ENCODE assay signal across 8 mouse cellular contexts in genomic region chr2:49312629-49313447, GRCm38 (mm10).
A peak's percentile ranks its signal among the peaks of the same experiment; 100 is the strongest.
DNase-seq lines count a peak whose midpoint lies in the region; ATAC-seq and TF ChIP-seq lines count a peak whose summit lies in the region.

No protein-coding gene starts in this region.

- TF ChIP-seq POLR2A in lung, adult 2 months (IDR thresholded peaks at IDR 0.05; ENCODE audit: borderline replicate concordance, extremely low read depth, low read depth, low read length): no peak

- peak; percentile 75 for DNase-seq in ES-CJ7 (ENCODE audit: low read depth, low spot score)
- DNase-seq in cerebellum, adult 11-12 months: peak; percentile 78
- DNase-seq in heart, postnatal 25 days (ENCODE audit: low spot score): peak; percentile 49
- peak; percentile 75 to 95 for DNase-seq in layer of hippocampus, adult 18-20 months (ENCODE audit: low spot score in 2 of 2)
- DNase-seq in lung, adult 2 months: peak; percentile 85
- peak; percentile 59 to 63 for DNase-seq in thymus, adult 18-20 months

- peak overlapping the region; percentile 42; the same call in 1 of the 2 replicates for H3K9ac ChIP-seq in forebrain, embryonic 15.5 days (replicated peaks)

- no peak overlapping the region for H3K27ac ChIP-seq in forebrain, embryonic 15.5 days (replicated peaks)

- H3K4me1 ChIP-seq in forebrain, embryonic 15.5 days: peaks cover 6% of the 10 kb centered on the region
- 0 out of 2 replicates have a peak, but pooled peaks cover 6% of the 10 kb centered on the region for H3K4me1 ChIP-seq in lung, adult 2 months (ENCODE audit: control insufficient read depth, insufficient read depth, low read length)

- H3K4me2 ChIP-seq in forebrain, embryonic 15.5 days (replicated peaks): peak overlapping the region; percentile 41

- no peaks in the 10 kb centered on the region for H3K36me3 ChIP-seq in forebrain, embryonic 15.5 days

- ATAC-seq in forebrain, embryonic 15.5 days (replicated peaks): peak; percentile 94
- peak; percentile 97 for ATAC-seq in neutrophil, adult 5-6 weeks (ENCODE audit: extremely low read depth, insufficient number of reproducible peaks, low FRiP score, poor library complexity, severe bottlenecking)

- 43% methylated on average over 19 of the region's 19 CpGs for WGBS in forebrain, embryonic 15.5 days
- WGBS in lung, adult 2 months: 26% methylated on average over 19 of the region's 19 CpGs

- intact Hi-C loops in heart, postnatal 25 days (cut with DNase I): loop anchor here (1.0 to 2.0 kb wide), 2 partner anchors 400 to 404 kb away; no protein-coding TSS in a partner anchor

- TF ChIP-seq CTCF in lung, adult 2 months (IDR thresholded peaks at IDR 0.05; ENCODE audit: insufficient read depth, low read length): peak; percentile 93

- no peaks in the 10 kb centered on the region for H3K27me3 ChIP-seq in forebrain, embryonic 15.5 days

- H3K9me3 ChIP-seq in forebrain, embryonic 15.5 days: no peaks in the 10 kb centered on the region

- H3K4me3 ChIP-seq in forebrain, embryonic 15.5 days: peak overlapping the region; percentile 36
- H3K4me3 ChIP-seq in lung, adult 2 months (replicated peaks; ENCODE audit: extremely low read depth, low read depth, low read length): peak overlapping the region; percentile 70
